Mouse (Mus musculus) layer of hippocampus, postnatal 25 days (tissue): Measurements from ENCODE around the gene Cox8b. TPM values are rescaled to one million over a fixed set of nuclear protein-coding genes. Genes with fewer than 3 reads are reported as not detected.
"Not testable (repeated sequence)": the region's sequence is repeated elsewhere in the genome, so short reads cannot be mapped to it uniquely, and the experiment has no call there.

Experiments
- DNase-seq, 2 experiments: peaks; one replicate each; pipeline ENCODE4 v3.0.0; 2022; ENCODE audit warnings: mixed read lengths in 2 of 2, low spot score in 1 of 2; ENCODE audit errors: extremely low spot score in 1 of 2
- total RNA-seq, 2 experiments: library from RNA; stranded (reverse); gene quantifications; 2 replicates each; pipeline ENCODE4 v1.2.3; 2021

Cox8b gene
- total RNA-seq, 2 experiments from 2014 or later, result 1.3 to 2.8 TPM

GRCm38 (mm10) chr7:140914031-140914690 lies 13.9 kb upstream of the Cox8b start:
- DNase-seq, result no peak

DNA sequence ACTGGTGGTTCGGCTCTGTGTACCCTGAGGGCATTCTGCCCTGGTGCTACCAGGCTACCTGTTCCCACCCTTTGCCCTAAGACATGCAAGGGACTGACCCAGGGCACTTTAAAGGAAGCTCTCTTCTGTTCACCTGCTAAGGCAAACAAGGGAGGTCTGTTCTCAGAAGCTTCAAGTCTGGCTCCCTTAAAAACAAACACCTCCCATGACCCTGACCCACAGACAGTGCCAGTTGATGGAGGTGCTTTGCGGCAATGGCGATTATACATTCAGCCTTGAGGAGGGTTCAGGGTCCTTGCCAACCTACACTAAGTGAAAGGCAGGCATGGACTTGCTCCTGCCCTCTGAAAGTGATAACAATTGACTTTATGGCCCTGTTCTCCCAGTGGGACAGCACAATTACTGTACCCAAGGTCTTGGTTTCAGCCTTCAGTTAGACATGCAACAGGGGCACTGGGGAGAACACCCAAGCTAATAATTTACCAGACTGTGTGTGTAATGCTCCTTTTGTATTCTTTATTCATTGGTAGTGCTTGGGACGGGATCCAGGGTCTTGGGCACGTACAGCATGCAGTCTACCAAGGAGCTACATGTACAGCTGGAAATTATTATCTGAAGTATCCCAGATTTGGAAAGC lies 12.7 kb upstream of the Cox8b start:
- no peak for DNase-seq

- no peak for DNase-seq
Observed at GRCm38 (mm10) chr7:140912293-140912692, 12.0 kb upstream of the Cox8b start.

- DNase-seq, result peak; percentile 49 to 78
Observed at GRCm38 (mm10) chr7:140908634-140909107, 8.4 kb upstream of the Cox8b start.

GRCm38 (mm10) chr7:140908181-140908580 lies 7.9 kb upstream of the Cox8b start:
- no peak for DNase-seq

- DNase-seq, result no peak
Observed at GRCm38 (mm10) chr7:140907697-140908096, 7.5 kb upstream of the Cox8b start.

- no peak for DNase-seq
Observed at GRCm38 (mm10) chr7:140907131-140907530, 6.9 kb upstream of the Cox8b start.

GRCm38 (mm10) chr7:140905642-140906081 lies 5.4 kb upstream of the Cox8b start:
- no peak for DNase-seq

- DNase-seq, result peak; percentile 78 to 93
Observed at GRCm38 (mm10) chr7:140903212-140903611, 3.0 kb upstream of the Cox8b start.

DNA sequence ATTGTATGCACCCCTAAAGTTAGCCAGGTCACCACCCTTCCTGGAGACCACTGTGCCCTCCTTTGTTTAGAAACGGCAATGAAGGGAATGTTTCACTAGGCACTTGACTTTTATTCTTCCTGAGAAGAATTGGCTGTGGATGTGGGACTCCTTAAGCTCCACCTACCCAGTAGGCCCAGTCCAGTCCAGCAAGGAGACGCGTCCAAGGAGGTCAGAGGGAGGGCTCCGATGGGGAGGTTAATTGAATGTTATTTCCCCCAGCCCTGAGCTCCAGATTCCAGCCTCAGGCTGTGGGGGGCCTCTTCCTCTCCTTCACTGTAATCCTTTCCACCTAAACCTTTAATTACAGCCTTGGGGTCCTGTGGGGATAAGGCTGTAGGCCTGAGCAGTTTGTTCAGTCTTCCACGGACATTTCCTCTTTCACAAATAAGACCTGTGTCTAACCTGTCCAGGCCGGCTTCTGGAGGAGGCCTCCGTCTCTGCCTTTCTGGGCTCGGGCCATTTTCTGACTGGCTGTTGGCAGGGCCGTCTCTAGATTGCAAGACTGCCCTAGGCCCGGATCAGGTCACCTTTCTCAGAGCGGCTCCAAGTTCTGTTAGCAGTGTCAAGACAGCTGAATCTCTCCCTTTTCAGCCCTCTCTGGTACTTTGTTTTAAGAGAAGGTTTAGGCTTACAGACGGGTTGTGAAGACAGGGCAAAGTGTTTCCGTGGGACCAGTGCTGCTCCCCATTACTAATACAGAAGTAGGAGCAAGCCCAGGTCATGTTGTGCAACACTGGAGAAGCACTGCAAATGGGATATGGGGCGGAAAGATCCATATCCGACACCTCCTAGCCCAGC lies 2.0 kb upstream of the Cox8b start:
- DNase-seq, result no peak

- no peak for DNase-seq
Observed at GRCm38 (mm10) chr7:140899121-140899520, 1.1 kb downstream of the Cox8b start.

GRCm38 (mm10) chr7:140897863-140898262 lies 2.4 kb downstream of the Cox8b start:
- DNase-seq, result no peak

- DNase-seq, result no peak
Observed at GRCm38 (mm10) chr7:140894611-140895010, 5.6 kb downstream of the Cox8b start.

DNA sequence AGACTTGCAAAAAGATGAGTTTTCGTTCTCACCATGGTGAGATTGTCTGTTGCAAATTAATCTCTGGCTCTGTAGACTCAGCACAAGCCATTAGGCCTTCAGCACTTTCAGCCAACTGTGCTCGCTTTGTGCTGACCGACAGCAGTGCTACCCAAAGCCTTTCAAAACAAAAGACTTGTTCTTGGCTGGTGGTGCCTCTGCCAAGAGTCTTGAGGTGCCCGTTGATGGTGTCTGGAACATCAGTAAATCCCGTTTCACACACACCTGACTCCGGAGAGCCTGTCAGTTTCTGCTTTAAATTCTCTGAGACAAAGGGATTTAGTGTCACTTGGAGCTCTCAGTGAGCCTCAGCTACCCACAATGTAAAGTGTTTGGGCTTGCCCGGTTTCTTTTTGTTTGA lies 6.2 kb downstream of the Cox8b start:
- DNase-seq, result no peak

DNA sequence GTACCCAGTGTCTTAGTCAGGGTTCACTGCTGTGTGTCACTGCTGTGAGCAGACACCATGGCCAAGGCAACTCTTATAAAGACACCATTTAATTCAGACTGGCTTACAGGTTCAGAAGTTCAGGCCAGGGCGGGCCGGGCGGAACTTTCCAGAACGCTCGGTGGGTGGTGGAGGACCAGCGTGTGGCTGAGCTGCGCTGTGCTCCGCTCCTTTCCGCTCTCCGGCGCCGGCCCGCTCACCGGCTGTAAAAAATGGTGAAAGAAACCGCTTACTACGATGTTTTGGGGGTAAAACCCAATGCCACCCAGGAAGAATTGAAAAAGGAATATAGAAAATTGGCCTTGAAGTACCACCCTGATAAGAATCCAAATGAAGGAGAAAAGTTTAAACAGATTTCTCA lies 9.6 kb downstream of the Cox8b start:
- not testable (repeated sequence) for DNase-seq

GRCm38 (mm10) chr7:140882469-140882803 lies 17.8 kb downstream of the Cox8b start:
- DNase-seq, result no peak

- peak; percentile 85 to 90 for DNase-seq
Observed at GRCm38 (mm10) chr7:140881696-140882468, 18.4 kb downstream of the Cox8b start, which contains the start of the genes Psmd13 and Sirt3. Psmd13 (plus strand) TSS chr7:140881968. Sirt3 (minus strand) TSS chr7:140882309.

- DNase-seq, result no peak
Observed at GRCm38 (mm10) chr7:140880865-140881515, 19.3 kb downstream of the Cox8b start.

DNA sequence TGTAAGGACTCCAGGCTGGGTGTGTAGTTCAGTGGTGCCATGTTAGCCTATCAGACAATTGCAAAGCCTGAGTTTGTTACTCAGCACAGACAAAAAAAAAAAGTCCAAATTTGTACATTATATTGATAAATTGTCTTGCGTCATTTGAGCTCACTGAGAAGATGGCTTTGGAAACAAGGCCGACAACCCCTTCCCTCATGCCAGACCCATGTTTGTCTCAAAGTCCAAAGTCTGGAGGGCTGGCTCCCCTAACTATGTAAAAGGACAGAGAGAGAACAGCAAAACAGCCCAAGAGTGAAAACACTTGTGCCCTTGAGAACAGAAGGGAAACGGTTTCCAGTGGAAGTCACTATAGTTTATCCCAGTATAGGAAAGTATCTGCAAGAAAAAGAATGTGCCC lies 19.8 kb downstream of the Cox8b start:
- DNase-seq, result no peak

DNA sequence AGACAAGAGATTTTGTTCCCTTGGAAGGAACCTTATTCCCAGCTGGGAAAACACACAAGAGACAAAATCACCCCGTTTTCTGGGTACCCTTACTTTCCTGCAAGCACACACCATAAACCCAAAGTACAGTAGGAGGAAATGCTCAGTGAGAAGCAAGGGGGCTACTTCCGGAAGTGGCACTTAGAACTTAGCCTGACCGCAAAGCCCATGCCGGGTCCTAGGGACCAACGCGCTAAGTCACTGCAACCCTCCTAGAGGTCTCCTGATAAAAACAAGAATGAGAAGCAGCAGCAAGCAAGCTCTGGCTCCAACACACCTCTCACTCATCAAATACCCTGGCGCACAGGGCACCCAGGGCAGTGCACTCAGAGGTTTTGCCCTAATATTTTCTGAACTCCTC lies 20.9 kb downstream of the Cox8b start:
- DNase-seq, result no peak
